Mouse (Mus musculus) kidney, adult 2 months (tissue): ENCODE data around the gene Kalrn. TPM values are rescaled to one million over a fixed set of nuclear protein-coding genes. Genes with fewer than 3 reads are reported as not detected.

Experiments
- DNase-seq: peaks from one replicate; pipeline ENCODE4 v3.0.0; 2021
- H3K27ac ChIP-seq: fragments of 200-500 bp; 2 replicates; pipeline ENCODE4 v1.5.1; 2012; ENCODE audit warnings: low read depth, low read length, control low read depth, inconsistent platforms; ENCODE audit not compliant: insufficient read depth
- H3K27me3 ChIP-seq: fragments of 200-500 bp; replicated peaks from 2 replicates; pipeline ENCODE4 v1.6.1; 2012; ENCODE audit warnings: mild to moderate bottlenecking, moderate library complexity, low read length, inconsistent platforms; ENCODE audit not compliant: control insufficient read depth, insufficient read depth
- H3K36me3 ChIP-seq: fragments of 200-500 bp; 2 replicates; pipeline ENCODE4 v1.6.1; 2012; ENCODE audit warnings: mild to moderate bottlenecking, moderate library complexity, low read length, inconsistent platforms; ENCODE audit not compliant: control insufficient read depth, insufficient read depth
- H3K4me1 ChIP-seq: fragments of 200-500 bp; 2 replicates; pipeline ENCODE4 v1.6.1; 2011; ENCODE audit warnings: low read length; ENCODE audit not compliant: control insufficient read depth, insufficient read depth
- H3K4me3 ChIP-seq: fragments of 200-500 bp; 2 replicates; pipeline ENCODE4 v1.5.1; 2011; ENCODE audit warnings: mild to moderate bottlenecking, low read depth, low read length, control low read depth; ENCODE audit not compliant: insufficient read depth
- CTCF ChIP-seq: fragments of 200-500 bp; conservative IDR thresholded peaks from 2 replicates; pipeline ENCODE4 v1.5.1; 2011; ENCODE audit warnings: low read depth, mild to moderate bottlenecking, control low read depth, low read length, moderate library complexity, mixed read lengths; ENCODE audit not compliant: insufficient read depth, insufficient read length
- POLR2A ChIP-seq: fragments of 200-500 bp; IDR thresholded peaks from one replicate; pipeline ENCODE4 v1.6.1; 2011; ENCODE audit warnings: low read depth, low read length, control low read depth
- WGBS: fragments of 180-500 bp; shearing (Covaris S2); methylation state at CpG from one replicate; pipeline ENCODE4 v1.1.7; 2018; 5-methylcytosine and 5-hydroxymethylcytosine counted together
- polyA plus RNA-seq: library from polyadenylated mRNA; depleted of rRNA; stranded (reverse); fragments of >200 nt; gene quantifications from 2 replicates; pipeline ENCODE4 v1.2.3, GENCODE M21; 2012

Kalrn gene
- polyA plus RNA-seq, 1 experiment = 8.6 TPM

GRCm38 (mm10) chr16:34359206-34359605, 214.1 kb downstream of the Kalrn start:
- 78% methylated on average over 4 of the region's 4 CpGs for WGBS
- peak; percentile 32 for DNase-seq
- Histone ChIP-seq H3K4me3 (no peak overlapping the region), H3K36me3 (no peaks in the 10 kb centered on the region), H3K27ac (no peak overlapping the region), H3K4me1 (no peaks in the 10 kb centered on the region), H3K27me3 (no peaks in the 10 kb centered on the region)
- no peak for TF ChIP-seq CTCF
- no peak for TF ChIP-seq POLR2A

- no peak overlapping the region for H3K27ac ChIP-seq
- H3K27me3 ChIP-seq = no peaks in the 10 kb centered on the region
- 87% methylated on average over 3 of the region's 3 CpGs for WGBS
- no peak overlapping the region for H3K4me3 ChIP-seq
- TF ChIP-seq CTCF (no peak), POLR2A (no peak)
- DNase-seq = no peak
- H3K36me3 ChIP-seq = no peaks in the 10 kb centered on the region
- 0 out of 2 replicates have a peak, but pooled peaks cover 6% of the 10 kb centered on the region for H3K4me1 ChIP-seq
Measured at GRCm38 (mm10) chr16:34355547-34355946, 217.8 kb downstream of the Kalrn start.

- Histone ChIP-seq H3K4me1 (0 out of 2 replicates have a peak, but pooled peaks cover 6% of the 10 kb centered on the region), H3K4me3 (no peak overlapping the region), H3K27me3 (no peaks in the 10 kb centered on the region), H3K27ac (no peak overlapping the region), H3K36me3 (no peaks in the 10 kb centered on the region)
- DNase-seq = no peak
- WGBS = 78% methylated on average over 3 of the region's 3 CpGs
- no peak for TF ChIP-seq POLR2A
- TF ChIP-seq CTCF = no peak
Measured at GRCm38 (mm10) chr16:34354042-34354441, 219.3 kb downstream of the Kalrn start.

DNA sequence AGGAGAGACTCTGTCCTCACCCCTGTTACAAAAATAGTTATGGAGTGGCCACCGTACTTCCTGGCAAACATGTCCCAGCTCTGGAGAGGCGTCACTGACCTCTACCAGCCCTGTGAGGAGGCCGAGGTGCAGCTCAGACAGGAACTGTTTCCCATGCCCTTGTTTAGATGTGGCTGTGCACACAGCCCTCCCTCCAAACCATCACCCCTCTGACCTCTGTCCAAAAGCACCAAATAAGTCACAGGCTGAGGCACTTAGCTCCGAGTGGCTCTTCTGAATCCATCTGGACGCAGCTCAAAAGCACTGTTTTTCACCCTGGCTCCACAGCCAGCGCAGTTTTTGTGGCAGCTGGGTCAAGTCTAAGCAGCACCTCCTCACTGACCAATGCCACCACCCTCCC, 220.6 kb downstream of the Kalrn start:
- TF ChIP-seq CTCF = no peak
- TF ChIP-seq POLR2A = no peak
- Histone ChIP-seq H3K36me3 (no peaks in the 10 kb centered on the region), H3K4me1 (peaks cover 13% of the 10 kb centered on the region; the same call in 1 of the 2 replicates), H3K4me3 (no peak overlapping the region), H3K27ac (no peak overlapping the region), H3K27me3 (no peaks in the 10 kb centered on the region)
- DNase-seq = peak; percentile 81
- WGBS = 24% methylated on average over 6 of the region's 6 CpGs

DNA sequence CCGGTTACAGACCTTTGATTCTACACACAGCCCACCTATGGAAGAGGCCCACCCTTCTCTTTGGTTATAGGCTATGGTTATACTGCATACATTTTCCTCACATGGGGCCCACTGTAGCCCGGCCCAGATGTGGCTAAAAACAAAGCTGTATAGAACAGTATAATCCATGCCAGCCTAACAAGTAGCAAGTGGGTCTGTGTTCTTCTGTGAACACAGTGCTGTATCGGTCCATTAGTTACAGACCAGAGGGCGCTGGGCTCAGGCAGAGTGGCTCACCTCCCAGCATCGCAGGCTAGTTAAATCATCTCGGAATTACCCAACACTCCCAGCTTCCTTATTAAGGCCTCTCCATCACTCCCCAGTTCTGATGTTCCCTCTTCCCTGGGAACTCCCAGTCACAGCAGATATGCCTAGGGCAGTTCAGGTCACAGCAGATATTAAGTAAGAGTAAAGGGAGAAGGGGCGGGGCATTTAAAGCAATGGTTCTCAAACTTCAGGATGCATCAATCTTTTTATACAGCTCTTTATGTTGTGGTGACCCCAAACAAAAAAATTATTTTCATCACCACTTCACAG, 221.7 kb downstream of the Kalrn start:
- TF ChIP-seq CTCF (no peak), POLR2A (no peak)
- Histone ChIP-seq H3K4me1 (peaks cover 18% of the 10 kb centered on the region; the same call in 1 of the 2 replicates), H3K27ac (no peak overlapping the region), H3K27me3 (no peaks in the 10 kb centered on the region), H3K4me3 (no peak overlapping the region), H3K36me3 (no peaks in the 10 kb centered on the region)
- WGBS = 60% methylated on average over 7 of the region's 7 CpGs
- peak; percentile 41 for DNase-seq

DNA sequence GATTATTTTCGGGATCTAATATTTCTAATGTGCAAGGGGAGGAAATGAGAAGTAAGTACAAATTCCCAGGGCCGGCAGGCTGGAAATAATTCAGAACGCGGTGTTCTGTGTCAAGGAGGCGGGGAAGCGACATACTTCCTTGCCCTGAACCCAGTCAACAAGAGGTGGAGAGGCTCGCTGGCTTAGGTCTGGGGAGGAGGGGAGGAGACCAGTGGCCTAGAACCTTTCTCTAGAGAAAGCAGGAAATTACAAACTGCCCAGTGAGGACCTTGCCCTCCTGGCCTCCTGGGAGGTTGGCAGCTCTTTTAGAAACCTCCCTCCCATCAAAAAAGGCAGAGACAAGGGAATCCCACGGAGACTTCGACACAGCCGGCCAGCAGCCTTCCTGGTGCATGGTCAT, 225.8 kb downstream of the Kalrn start:
- H3K36me3 ChIP-seq = no peaks in the 10 kb centered on the region
- peak overlapping the region; percentile 52 for H3K27ac ChIP-seq
- TF ChIP-seq CTCF (no peak), POLR2A (no peak)
- H3K4me1 ChIP-seq = peaks cover 32% of the 10 kb centered on the region
- H3K27me3 ChIP-seq = no peaks in the 10 kb centered on the region
- 7% methylated on average over 10 of the region's 10 CpGs for WGBS
- no peak overlapping the region for H3K4me3 ChIP-seq
- peak; percentile 95 for DNase-seq

DNA sequence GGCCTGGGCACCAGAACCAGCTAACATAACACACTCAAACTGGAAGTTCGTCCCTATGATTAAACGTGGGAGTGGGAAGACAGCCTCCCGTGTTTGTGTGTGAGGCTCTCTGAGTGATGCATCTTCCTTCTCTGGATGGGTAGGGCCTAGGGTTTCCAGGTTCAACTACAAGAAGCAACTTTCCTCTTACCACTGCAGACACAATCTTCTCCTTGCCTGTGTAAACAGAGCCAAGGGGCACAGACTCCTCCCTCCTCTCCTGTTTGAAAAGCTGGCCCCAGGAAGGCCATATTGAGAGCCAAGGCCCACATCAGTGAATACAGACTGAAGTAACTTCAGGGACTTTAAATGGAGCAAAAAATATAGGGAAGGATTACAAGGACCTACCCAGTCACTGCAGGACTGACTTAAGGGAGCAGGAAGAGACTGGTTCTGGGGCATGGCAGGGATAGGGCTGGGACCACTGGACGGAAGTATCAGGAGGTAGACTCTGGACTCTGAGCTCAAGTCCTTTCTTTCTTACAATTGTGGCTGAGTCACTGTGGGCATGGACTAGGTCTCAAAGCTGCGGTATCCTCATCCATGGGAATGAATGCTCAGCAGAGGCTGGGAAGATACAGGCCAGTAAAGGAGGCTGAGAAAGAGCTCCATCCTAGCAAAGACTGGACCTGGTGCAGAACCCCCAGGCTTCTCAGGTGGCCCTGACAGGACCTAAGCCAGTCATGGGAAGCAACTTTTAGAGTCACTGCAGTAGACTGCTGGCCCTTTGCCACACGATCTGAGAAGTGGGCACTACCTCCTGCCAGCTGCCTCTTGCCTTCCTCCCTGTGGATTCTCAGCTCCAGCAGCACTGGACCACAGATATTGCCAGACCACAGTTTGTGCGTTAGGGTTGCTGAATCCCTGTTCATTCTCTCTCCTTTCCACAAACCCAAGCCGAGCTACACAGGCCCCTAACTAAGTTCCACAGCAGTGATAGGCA, 228.1 kb downstream of the Kalrn start:
- WGBS = 75% methylated on average over 8 of the region's 8 CpGs
- DNase-seq = no peak
- H3K36me3 ChIP-seq = no peaks in the 10 kb centered on the region
- no peak overlapping the region for H3K27ac ChIP-seq
- no peak for TF ChIP-seq POLR2A
- no peak for TF ChIP-seq CTCF
- no peak overlapping the region for H3K4me3 ChIP-seq
- H3K27me3 ChIP-seq = no peaks in the 10 kb centered on the region
- peaks cover 27% of the 10 kb centered on the region for H3K4me1 ChIP-seq
